9 mouse cellular contexts compared by ENCODE assay signal in genomic region chr4:32601135-32601534, GRCm38 (mm10). TPM values are rescaled to one million over a fixed set of nuclear protein-coding genes. Genes with fewer than 3 reads are reported as not detected.
DNase-seq lines count a peak whose midpoint lies in the region; ATAC-seq lines count a peak whose summit lies in the region.
"Had no signal": no experiment of that assay in that cellular context is flagged by ENCODE, and none has a peak within 500 bp of the region (broad histone marks: within the 10 kb centered on the region; RNA-seq: fewer than 3 reads in every experiment).

No protein-coding gene starts in this region.

- no peaks in the 10 kb centered on the region for H3K27me3 ChIP-seq in forebrain, embryonic 14.5 days (replicated peaks; ENCODE audit: control insufficient read depth, insufficient read depth, low read length)
- H3K27me3 ChIP-seq in forebrain, embryonic 13.5 days = no peaks in the 10 kb centered on the region

- DNase-seq in forebrain, embryonic 14.5 days (ENCODE audit: low spot score) = peak; percentile 29
- DNase-seq in testis, postnatal 10 days (ENCODE audit: low spot score) = peak; percentile 84
- DNase-seq in testis, postnatal 14 days (ENCODE audit: low spot score) = no peak
- DNase-seq in lung, postnatal 25 days (ENCODE audit: low spot score) = peak; percentile 17
- peak; percentile 53 for DNase-seq in urinary bladder, postnatal 25 days (ENCODE audit: low spot score)
- DNase-seq in layer of hippocampus, adult 9-11 months = no peak

- H3K4me1 ChIP-seq in forebrain, embryonic 14.5 days (ENCODE audit: control insufficient read depth, insufficient read depth, low read length) = no peaks in the 10 kb centered on the region
- H3K4me1 ChIP-seq in forebrain, embryonic 13.5 days = no peaks in the 10 kb centered on the region
- H3K4me1 ChIP-seq: heart, embryonic 13.5 days had no signal

- no peaks in the 10 kb centered on the region for H3K36me3 ChIP-seq in forebrain, embryonic 14.5 days (ENCODE audit: control insufficient read depth, insufficient read depth, low read length)
- no peaks in the 10 kb centered on the region for H3K36me3 ChIP-seq in forebrain, embryonic 13.5 days (ENCODE audit: poor library complexity, severe bottlenecking)
- H3K36me3 ChIP-seq: heart, embryonic 13.5 days had no signal

- no peaks in the 10 kb centered on the region for H3K9me3 ChIP-seq in forebrain, embryonic 14.5 days (replicated peaks; ENCODE audit: control insufficient read depth, low read length)
- H3K9me3 ChIP-seq in forebrain, embryonic 13.5 days (replicated peaks) = no peaks in the 10 kb centered on the region
- H3K9me3 ChIP-seq: heart, embryonic 13.5 days had no signal

- WGBS in forebrain, embryonic 14.5 days = 26% methylated on average over 12 of the region's 12 CpGs
- 28% methylated on average over 12 of the region's 12 CpGs for WGBS in forebrain, embryonic 13.5 days

- no peak overlapping the region for H3K27ac ChIP-seq in forebrain, embryonic 14.5 days (ENCODE audit: low read depth, low read length)
- no peak overlapping the region for H3K27ac ChIP-seq in forebrain, embryonic 13.5 days
- H3K27ac ChIP-seq: heart, embryonic 13.5 days had no signal

- H3K4me2 ChIP-seq in forebrain, embryonic 14.5 days (ENCODE audit: low read length) = no peak overlapping the region
- no peak overlapping the region for H3K4me2 ChIP-seq in forebrain, embryonic 13.5 days
- H3K4me2 ChIP-seq: heart, embryonic 13.5 days had no signal

- no peak overlapping the region for H3K9ac ChIP-seq in forebrain, embryonic 14.5 days (ENCODE audit: low read length)
- H3K9ac ChIP-seq in forebrain, embryonic 13.5 days = no peak overlapping the region
- H3K9ac ChIP-seq: heart, embryonic 13.5 days had no signal

- no peak overlapping the region for H3K4me3 ChIP-seq in forebrain, embryonic 14.5 days (ENCODE audit: low read depth, low read length)
- no peak overlapping the region for H3K4me3 ChIP-seq in forebrain, embryonic 13.5 days
- H3K4me3 ChIP-seq: heart, embryonic 13.5 days had no signal

- no peak for ATAC-seq in forebrain, embryonic 14.5 days
- no peak for ATAC-seq in forebrain, embryonic 13.5 days
- ATAC-seq in granulocyte monocyte progenitor cell, adult 5-6 weeks (replicated peaks; ENCODE audit: poor library complexity, severe bottlenecking) = peak; percentile 94

RNA-seq across cellular contexts. Expression of gene Gja10, which starts 1.4 kb away (rescaled TPM):
- not detected in 2 replicates for polyA plus RNA-seq in forebrain, embryonic 14.5 days (2014; fragmentation: Nextera tagmentation; extraction: Ambion mirVana)
- polyA plus RNA-seq in forebrain, embryonic 13.5 days (2015; fragmentation: Nextera tagmentation; extraction: Ambion mirVana) = 0.08 TPM in 1 of 2 replicates, not detected in the other
- not detected in 2 replicates for total RNA-seq in granulocyte monocyte progenitor cell, adult 5-6 weeks (2014; fragmentation: Nextera tagmentation)
- not detected in 2 replicates for total RNA-seq in granulocyte monocyte progenitor cell, adult 5-6 weeks (2017)
- polyA plus RNA-seq: heart, embryonic 13.5 days had no signal

RNA-seq across cellular contexts. Expression of gene Casp8ap2, which starts 14.1 kb away (rescaled TPM):
- 48.9 and 53.0 TPM in 2 replicates for polyA plus RNA-seq in forebrain, embryonic 14.5 days (2014; fragmentation: Nextera tagmentation; extraction: Ambion mirVana)
- 66.1 and 88.3 TPM in 2 replicates for polyA plus RNA-seq in forebrain, embryonic 13.5 days (2015; fragmentation: Nextera tagmentation; extraction: Ambion mirVana)
- 50.6 and 54.4 TPM in 2 replicates for total RNA-seq in granulocyte monocyte progenitor cell, adult 5-6 weeks (2014; fragmentation: Nextera tagmentation)
- 50.4 and 66.4 TPM in 2 replicates for total RNA-seq in granulocyte monocyte progenitor cell, adult 5-6 weeks (2017)

RNA-seq across cellular contexts. Expression of gene Mdn1, which starts 55.8 kb away (rescaled TPM):
- polyA plus RNA-seq in forebrain, embryonic 14.5 days (2014; fragmentation: Nextera tagmentation; extraction: Ambion mirVana) = 12.3 and 20.1 TPM in 2 replicates
- polyA plus RNA-seq in forebrain, embryonic 13.5 days (2015; fragmentation: Nextera tagmentation; extraction: Ambion mirVana) = 15.8 and 16.3 TPM in 2 replicates
- total RNA-seq in granulocyte monocyte progenitor cell, adult 5-6 weeks (2014; fragmentation: Nextera tagmentation) = 110 and 121 TPM in 2 replicates
- total RNA-seq in granulocyte monocyte progenitor cell, adult 5-6 weeks (2017) = 62.4 and 65.1 TPM in 2 replicates

Comparison
In these comparisons a context has a peak if more than half of its experiments do, and no peak if none do; other contexts are left out.
1. DNase-seq: peak in forebrain, embryonic 14.5 days (single experiment), testis, postnatal 10 days (single experiment), lung, postnatal 25 days (single experiment) and urinary bladder, postnatal 25 days (single experiment); none in testis, postnatal 14 days (single experiment) and layer of hippocampus, adult 9-11 months (single experiment).